Mouse (Mus musculus) limb, embryonic 14.5 days (tissue): ENCODE measurements around the gene Rpl23. TPM values are rescaled to one million over a fixed set of nuclear protein-coding genes. Genes with fewer than 3 reads are reported as not detected.
A peak's percentile ranks its signal among the peaks of the same experiment; 100 is the strongest.

ENCODE experiments used
- ATAC-seq: fragments of 200-750 bp; cut with Nextera tagmentation; 2 replicates; pipeline ENCODE4 v1.8.0; 2017; ENCODE audit warnings: low read depth, moderate number of reproducible peaks, moderate TSS enrichment; ENCODE audit not compliant: low FRiP score
- DNase-seq: peaks from one replicate; pipeline ENCODE4 v3.0.0-alpha.2; 2015; ENCODE audit warnings: low spot score
- H3K27ac ChIP-seq: fragments of 300-500 bp; sonication (generic); replicated peaks from 2 replicates; pipeline ENCODE4 v1.5.1; 2014; ENCODE audit warnings: low read depth, mild to moderate bottlenecking, low read length, moderate library complexity, mixed read lengths
- H3K27me3 ChIP-seq: fragments of 300-500 bp; sonication (generic); 2 replicates; pipeline ENCODE4 v1.6.1; 2014; ENCODE audit warnings: low read length, mixed read lengths; ENCODE audit not compliant: control insufficient read depth, insufficient read depth
- H3K36me3 ChIP-seq: fragments of 300-500 bp; sonication (generic); 2 replicates; pipeline ENCODE4 v1.6.1; 2014; ENCODE audit warnings: mild to moderate bottlenecking, low read length, moderate library complexity, mixed read lengths; ENCODE audit not compliant: control insufficient read depth, insufficient read depth
- H3K4me1 ChIP-seq: fragments of 300-500 bp; sonication (generic); 2 replicates; pipeline ENCODE4 v1.6.1; 2014; ENCODE audit warnings: antibody characterized with exemption, low read length, mixed read lengths; ENCODE audit not compliant: control insufficient read depth, insufficient read depth
- H3K4me2 ChIP-seq: fragments of 300-500 bp; sonication (generic); replicated peaks from 2 replicates; pipeline ENCODE4 v1.6.1; 2014; ENCODE audit warnings: low read depth, mild to moderate bottlenecking, low read length, moderate library complexity; ENCODE audit not compliant: severe bottlenecking
- H3K4me3 ChIP-seq: fragments of 300-500 bp; sonication (generic); replicated peaks from 2 replicates; pipeline ENCODE4 v1.5.1; 2014; ENCODE audit warnings: low read length
- H3K9ac ChIP-seq: fragments of 300-500 bp; sonication (generic); 2 replicates; pipeline ENCODE4 v1.6.1; 2014; ENCODE audit warnings: mild to moderate bottlenecking, low read depth, low read length, moderate library complexity; ENCODE audit not compliant: severe bottlenecking
- H3K9me3 ChIP-seq: fragments of 300-500 bp; sonication (generic); 2 replicates; pipeline ENCODE4 v1.6.1; 2016; ENCODE audit warnings: low read length; ENCODE audit not compliant: control insufficient read depth
- POLR2A ChIP-seq: fragments of 200-500 bp; IDR thresholded peaks from 2 replicates; pipeline ENCODE4 v1.8.0; 2012; ENCODE audit warnings: inconsistent platforms, mild to moderate bottlenecking, moderate library complexity, borderline replicate concordance; ENCODE audit not compliant: insufficient read depth, insufficient read length; ENCODE audit errors: extremely low read depth
- WGBS: fragments of 180-500 bp; shearing (Covaris S2); extraction: QIAGEN DNeasy Blood & Tissue Kit; methylation state at CpG from one replicate; pipeline ENCODE4 v1.1.7; 2014; 5-methylcytosine and 5-hydroxymethylcytosine counted together
- polyA plus RNA-seq, 2 experiments: library from polyadenylated mRNA; depleted of rRNA in 1 of 2; stranded (reverse) in 1 of 2; unstranded in 1 of 2; fragments of >200 nt; fragmentation: Nextera tagmentation in 1 of 2; extraction: Ambion mirVana in 1 of 2; gene quantifications; 2 replicates each; pipeline versions ENCODE4 v1.2.1 to v1.2.3; 2012 to 2014

Rpl23 gene
- polyA plus RNA-seq, 2 experiments = 764 to 903 TPM

DNA sequence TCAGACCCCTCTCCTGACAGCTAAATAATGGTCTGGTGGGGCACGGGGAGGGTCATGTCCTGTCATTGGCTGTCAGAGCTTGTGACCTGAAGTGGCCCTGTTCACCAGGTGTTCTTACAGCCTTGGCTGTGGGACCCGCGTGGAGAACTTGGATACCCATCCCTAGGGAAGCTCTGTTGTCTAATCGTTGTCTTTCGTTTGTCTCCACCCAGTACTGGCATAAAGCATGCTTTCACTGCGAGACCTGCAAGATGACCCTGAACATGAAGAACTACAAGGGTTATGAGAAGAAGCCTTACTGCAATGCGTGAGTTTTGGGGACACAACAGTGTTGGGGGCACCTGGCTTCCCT is 24.4 kb upstream of the Rpl23 start:
- Histone ChIP-seq H3K4me3 (no peak overlapping the region), H3K36me3 (peaks cover 51% of the 10 kb centered on the region), H3K9ac (no peak overlapping the region), H3K9me3 (no peaks in the 10 kb centered on the region), H3K4me2 (no peak overlapping the region), H3K4me1 (peaks cover 82% of the 10 kb centered on the region), H3K27ac (no peak overlapping the region), H3K27me3 (no peaks in the 10 kb centered on the region)
- ATAC-seq (no peak), DNase-seq (no peak)
- TF ChIP-seq POLR2A = no peak
- 75% methylated on average over 7 of the region's 7 CpGs for WGBS

DNA sequence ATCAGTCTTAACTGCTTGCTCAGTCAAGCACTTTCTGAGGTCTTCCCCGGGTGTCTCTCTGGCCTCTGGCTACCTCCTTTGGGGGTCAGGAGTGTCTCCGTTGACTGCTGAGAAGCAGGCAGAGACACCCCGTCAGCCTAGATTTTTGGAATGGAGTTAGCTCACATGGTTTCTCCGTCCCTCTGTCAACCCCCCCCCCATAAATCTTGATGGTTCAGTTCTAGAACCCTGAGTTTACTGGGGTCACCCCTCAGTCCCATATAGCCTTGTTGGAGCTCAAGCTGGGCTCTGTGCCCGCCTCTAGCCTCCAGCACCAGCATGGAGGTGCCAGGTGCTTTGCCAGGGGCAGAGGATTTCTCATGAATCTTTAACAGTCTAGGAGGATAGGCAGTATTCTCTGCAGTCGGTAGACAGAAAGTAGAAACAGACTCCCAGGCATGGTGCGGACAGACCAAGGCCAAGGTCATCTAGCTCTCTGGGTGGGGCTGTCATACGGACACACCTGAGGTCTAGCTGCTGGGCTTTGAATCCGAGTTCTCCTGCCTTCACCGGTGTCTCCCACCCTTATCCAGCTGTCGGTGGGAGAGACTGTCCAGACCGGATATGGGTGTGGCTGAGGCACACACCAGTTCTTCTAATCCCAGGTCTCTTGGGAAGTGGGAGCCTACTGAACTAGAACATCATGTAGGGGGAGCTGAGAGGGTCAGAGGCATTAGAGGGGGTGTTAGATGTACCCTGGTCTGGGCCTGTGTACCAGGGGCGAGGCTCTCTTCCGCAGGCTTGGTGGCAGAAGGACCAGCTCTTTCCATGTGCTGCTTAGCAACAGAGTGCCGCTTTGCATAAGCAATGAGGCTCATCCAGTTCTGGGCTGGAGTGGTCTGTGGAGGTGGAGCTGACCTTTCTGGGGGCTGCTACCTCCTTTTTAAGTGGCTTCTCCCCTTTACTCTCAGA is 23.7 kb upstream of the Rpl23 start:
- no peak for ATAC-seq
- Histone ChIP-seq H3K27me3 (no peaks in the 10 kb centered on the region), H3K9ac (no peak overlapping the region; the same call in 1 of the 2 replicates), H3K4me2 (peak overlapping the region; percentile 40), H3K4me1 (peaks cover 82% of the 10 kb centered on the region), H3K36me3 (peaks cover 45% of the 10 kb centered on the region), H3K4me3 (0 out of 2 replicates have a peak overlapping the region, but pooled peaks have one; percentile 16), H3K27ac (peak overlapping the region; percentile 67), H3K9me3 (no peaks in the 10 kb centered on the region)
- WGBS = 40% methylated on average over 15 of the region's 15 CpGs
- TF ChIP-seq POLR2A = no peak
- DNase-seq = no peak

DNA sequence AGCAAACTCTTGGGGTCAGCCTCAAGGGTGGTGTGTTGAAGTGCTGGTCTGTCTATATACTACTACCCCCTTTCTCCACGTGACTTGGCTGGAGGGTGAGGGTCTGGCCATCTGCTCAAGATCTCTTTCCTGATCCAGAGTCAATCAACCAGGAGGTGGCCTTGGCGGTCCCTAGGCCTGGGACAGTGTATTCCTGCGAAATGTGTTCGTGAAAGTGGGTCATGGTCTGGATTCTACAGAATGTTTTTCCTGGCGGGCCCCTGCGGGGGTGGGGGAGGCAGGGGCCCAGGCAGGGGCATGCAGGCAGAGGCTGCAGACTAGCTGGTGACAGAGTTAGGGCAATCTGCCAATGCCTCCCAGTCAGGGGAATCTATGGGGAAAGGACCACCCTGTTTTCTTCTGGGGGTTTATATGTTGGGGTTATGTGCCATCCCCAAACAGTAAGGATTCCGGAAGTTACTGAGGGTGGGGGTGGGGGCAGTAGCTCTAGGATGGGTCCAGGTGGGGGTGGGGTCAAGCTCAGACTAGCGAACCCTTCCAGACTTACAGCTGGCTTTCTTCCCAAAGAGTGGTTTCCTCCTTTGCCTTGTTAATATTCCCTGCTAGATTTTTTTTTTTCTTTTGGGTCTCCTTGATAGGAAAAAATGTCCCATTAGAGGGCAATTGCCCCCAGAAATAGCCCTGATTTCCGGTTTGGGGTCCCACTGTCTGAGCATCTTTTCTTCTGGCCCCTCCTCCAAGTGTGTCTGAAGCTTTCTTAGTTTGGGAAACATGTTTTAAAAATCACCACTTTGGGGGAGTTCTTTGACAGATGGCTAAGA is 22.8 kb upstream of the Rpl23 start:
- peak; percentile 85 for DNase-seq
- H3K27ac ChIP-seq = peak overlapping the region; percentile 67
- H3K4me1 ChIP-seq = peaks cover 76% of the 10 kb centered on the region

DNA sequence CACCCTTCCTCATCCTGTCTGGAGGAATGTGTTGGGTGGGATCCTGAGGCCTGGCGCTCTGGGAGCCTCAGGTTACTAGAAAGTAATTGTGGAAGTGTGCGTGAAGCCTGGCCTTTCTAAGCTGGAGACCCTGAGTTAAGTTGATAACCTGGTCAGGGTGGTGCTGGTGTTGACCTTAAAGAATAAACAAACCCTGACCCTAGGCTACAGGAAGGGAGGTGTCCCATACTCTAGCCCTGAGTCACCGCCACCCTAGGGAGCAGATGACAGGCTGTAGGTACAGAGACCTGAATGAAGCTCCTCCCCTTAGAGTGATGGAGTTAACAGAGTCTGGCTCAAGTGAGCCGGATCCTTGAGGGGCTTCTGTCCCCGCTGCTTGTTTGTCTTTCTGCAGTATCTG is 21.6 kb upstream of the Rpl23 start:
- 73% methylated on average over 5 of the region's 5 CpGs for WGBS
- Histone ChIP-seq H3K4me2 (0 out of 2 replicates have a peak overlapping the region, but pooled peaks have one; percentile 40), H3K4me3 (no peak overlapping the region), H3K9me3 (no peaks in the 10 kb centered on the region), H3K9ac (0 out of 2 replicates have a peak overlapping the region, but pooled peaks have one; percentile 7), H3K27ac (no peak overlapping the region), H3K36me3 (peaks cover 27% of the 10 kb centered on the region), H3K27me3 (no peaks in the 10 kb centered on the region), H3K4me1 (peaks cover 65% of the 10 kb centered on the region)
- DNase-seq = no peak
- ATAC-seq = no peak
- TF ChIP-seq POLR2A = no peak

More for the DNA sequence above, 22.8 kb upstream of the Rpl23 start:
- Histone ChIP-seq H3K27me3 (no peaks in the 10 kb centered on the region), H3K9ac (peak overlapping the region; percentile 3), H3K36me3 (peaks cover 38% of the 10 kb centered on the region), H3K4me3 (peak overlapping the region; percentile 16), H3K9me3 (no peaks in the 10 kb centered on the region), H3K4me2 (peak overlapping the region; percentile 40)
- no peak for ATAC-seq
- WGBS = 6% methylated on average over 9 of the region's 9 CpGs
- no peak for TF ChIP-seq POLR2A

DNA sequence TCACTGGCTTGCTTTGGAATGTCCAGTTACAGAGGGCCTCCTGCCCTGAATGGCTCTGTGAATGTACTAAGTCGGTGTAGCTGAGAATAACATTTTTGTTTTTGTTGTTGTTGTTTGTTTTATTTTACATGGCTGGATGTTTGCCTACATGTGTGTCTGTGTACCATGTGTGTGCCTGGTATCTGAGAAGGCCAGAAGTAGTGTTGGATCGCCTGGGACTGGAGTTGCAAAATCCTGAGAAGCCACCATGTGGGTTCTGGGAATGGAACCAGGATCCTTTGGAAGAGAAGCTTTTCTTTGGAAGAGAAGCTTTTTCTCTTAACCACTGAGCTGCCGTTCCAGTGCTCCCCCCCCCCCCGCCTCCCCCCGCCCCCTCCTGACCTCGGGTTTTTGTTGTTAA is 20.3 kb upstream of the Rpl23 start:
- H3K27ac ChIP-seq = no peak overlapping the region
- ATAC-seq (no peak), DNase-seq (no peak)
- H3K9ac ChIP-seq = no peak overlapping the region
- no peak for TF ChIP-seq POLR2A
- WGBS = 46% methylated on average over 6 of the region's 6 CpGs
- peaks cover 14% of the 10 kb centered on the region for H3K36me3 ChIP-seq
- no peaks in the 10 kb centered on the region for H3K27me3 ChIP-seq
- H3K9me3 ChIP-seq = no peaks in the 10 kb centered on the region
- no peak overlapping the region for H3K4me3 ChIP-seq
- peaks cover 57% of the 10 kb centered on the region for H3K4me1 ChIP-seq
- H3K4me2 ChIP-seq = peak overlapping the region; percentile 63; the same call in 1 of the 2 replicates
